Mouse (Mus musculus) bone marrow, adult 2 months (tissue): ENCODE data around the gene Psat1.

Experiments
- CTCF ChIP-seq: fragments of 200-500 bp; IDR thresholded peaks from 2 replicates; pipeline ENCODE4 v1.5.1; 2011; ENCODE audit warnings: low read length, control low read depth; ENCODE audit not compliant: control insufficient read depth, insufficient read depth
- POLR2A ChIP-seq: fragments of 200-500 bp; IDR thresholded peaks from 2 replicates; pipeline ENCODE4 v1.6.1; 2011; ENCODE audit warnings: low read depth, mild to moderate bottlenecking, control low read depth, low read length, borderline replicate concordance; ENCODE audit not compliant: control insufficient read depth

DNA sequence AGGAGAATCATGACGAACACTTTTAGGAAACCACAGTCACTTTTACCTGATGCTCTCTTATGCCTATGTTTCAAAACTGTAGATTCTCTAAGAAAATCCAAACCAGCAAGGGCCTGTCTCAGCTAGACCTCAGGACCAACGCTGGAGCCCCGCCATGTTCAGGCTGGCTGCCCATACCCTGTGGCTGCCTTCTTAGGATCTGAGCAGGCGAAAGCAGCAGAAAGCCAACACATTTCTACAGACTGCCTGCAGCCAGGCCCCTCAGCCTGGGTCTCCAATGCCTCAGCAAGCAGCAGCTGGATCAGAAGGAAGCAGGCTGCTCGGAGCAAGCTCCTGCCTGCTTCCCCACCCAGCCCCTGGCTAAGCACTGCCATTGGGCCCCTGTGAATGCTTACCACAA lies 35.7 kb downstream of the Psat1 start:
- TF ChIP-seq CTCF (no peak), POLR2A (no peak)
